In the genomic region with DNA sequence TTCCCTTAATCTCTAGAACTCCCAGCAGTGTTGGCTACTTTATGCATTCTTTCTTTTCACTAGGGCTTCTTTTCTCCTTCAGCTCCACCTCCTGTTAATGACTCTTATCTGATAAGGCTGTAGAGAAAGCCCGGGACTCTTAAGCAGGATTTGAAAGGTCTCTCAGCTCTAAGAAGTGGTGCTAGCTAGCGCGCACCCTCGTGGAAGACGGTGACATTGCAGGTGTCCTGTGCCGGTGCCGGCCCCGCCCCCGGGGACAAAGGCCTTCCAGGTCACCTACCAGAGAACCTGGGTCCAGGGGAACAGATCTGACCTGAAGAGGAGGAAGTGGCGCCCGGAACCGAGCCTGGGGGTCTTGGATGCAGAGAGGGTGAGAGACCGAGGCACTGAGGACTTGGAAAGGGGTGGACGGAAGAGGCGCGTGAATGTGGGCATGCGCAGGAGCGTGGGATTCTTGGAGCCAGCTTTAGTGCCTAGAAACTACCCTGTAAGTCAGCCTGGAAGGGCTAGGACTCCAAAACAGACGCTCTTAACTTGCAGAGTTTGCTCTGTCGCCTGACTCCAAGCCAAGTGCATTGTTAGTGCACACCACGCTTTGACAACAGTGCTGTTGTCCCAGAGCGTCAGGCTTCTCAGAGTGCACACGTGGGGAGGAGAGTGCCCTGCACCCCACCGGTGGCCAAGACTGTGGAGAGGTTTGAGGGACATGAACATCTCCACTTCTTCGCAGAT, we compare ENCODE assay signal across 8 mouse cellular contexts. TPM values are rescaled to one million over a fixed set of nuclear protein-coding genes. Genes with fewer than 3 reads are reported as not detected.
DNase-seq lines count a peak whose midpoint lies in the region; ATAC-seq lines count a peak whose summit lies in the region.

A gene (plus strand): TSS at position 253 of the 732 bp plus-strand sequence.

- DNase-seq in 416B (ENCODE audit: low read depth) (peak; percentile 92), liver (peak; percentile 88)
- peak; percentile 51 to 71 for DNase-seq in adrenal gland, postnatal 4 days (ENCODE audit: low spot score in 2 of 2)
- peak; percentile 89 for DNase-seq in embryonic facial prominence, embryonic 14.5 days (ENCODE audit: low spot score)
- peak; percentile 94 for DNase-seq in heart, embryonic 10.5 days (ENCODE audit: low spot score)
- peak; percentile 48 to 79 for DNase-seq in monocyte, adult 2 months (ENCODE audit: low read depth in 1 of 2, low spot score in 2 of 2)
- DNase-seq in spleen, postnatal 36 days (ENCODE audit: low spot score in 2 of 2), result peak; percentile 71 to 77

- ATAC-seq in embryonic facial prominence, embryonic 14.5 days (ENCODE audit: low read depth), result peak; percentile 79
- peak; percentile 65 for ATAC-seq in kidney, embryonic 14.5 days (ENCODE audit: low FRiP score, low TSS enrichment)

- no peaks in the 10 kb centered on the region for H3K9me3 ChIP-seq in embryonic facial prominence, embryonic 14.5 days (ENCODE audit: control insufficient read depth, low read length)
- H3K9me3 ChIP-seq in heart, embryonic 10.5 days, result no peaks in the 10 kb centered on the region
- H3K9me3 ChIP-seq in kidney, embryonic 14.5 days (ENCODE audit: control insufficient read depth, low read length), result no peaks in the 10 kb centered on the region

- H3K9ac ChIP-seq in embryonic facial prominence, embryonic 14.5 days (ENCODE audit: low read depth, low read length), result peak within 1 kb of the TSS; percentile 83
- H3K9ac ChIP-seq in kidney, embryonic 14.5 days (ENCODE audit: low read depth, low read length), result peak within 1 kb of the TSS; percentile 75

- H3K27ac ChIP-seq in embryonic facial prominence, embryonic 14.5 days (replicated peaks; ENCODE audit: low read depth, low read length), result peak within 1 kb of the TSS; percentile 81
- H3K27ac ChIP-seq in heart, embryonic 10.5 days, result peak within 1 kb of the TSS; percentile 89
- H3K27ac ChIP-seq in kidney, embryonic 14.5 days (ENCODE audit: low read depth, low read length), result peak within 1 kb of the TSS; percentile 87

- H3K36me3 ChIP-seq in embryonic facial prominence, embryonic 14.5 days (ENCODE audit: control insufficient read depth, insufficient read depth, low read length), result peaks cover 10% of the 10 kb centered on the region; the same call in 1 of the 2 replicates
- H3K36me3 ChIP-seq in heart, embryonic 10.5 days, result peaks cover 21% of the 10 kb centered on the region
- peaks cover 3% of the 10 kb centered on the region; the same call in 1 of the 2 replicates for H3K36me3 ChIP-seq in kidney, embryonic 14.5 days (ENCODE audit: control insufficient read depth, insufficient read depth, low read length)

- H3K4me2 ChIP-seq in embryonic facial prominence, embryonic 14.5 days (ENCODE audit: low read depth, low read length), result peak within 1 kb of the TSS; percentile 79
- H3K4me2 ChIP-seq in kidney, embryonic 14.5 days (replicated peaks; ENCODE audit: low read depth, low read length), result peak within 1 kb of the TSS; percentile 76

- H3K4me1 ChIP-seq in embryonic facial prominence, embryonic 14.5 days (ENCODE audit: control insufficient read depth, insufficient read depth, low read length), result peaks cover 7% of the 10 kb centered on the region
- H3K4me1 ChIP-seq in heart, embryonic 10.5 days, result peaks cover 34% of the 10 kb centered on the region
- peaks cover 25% of the 10 kb centered on the region for H3K4me1 ChIP-seq in kidney, embryonic 14.5 days (ENCODE audit: control insufficient read depth, insufficient read depth, low read length)

- under 1% methylated on average over 25 of the region's 25 CpGs for WGBS in embryonic facial prominence, embryonic 14.5 days
- 3% methylated on average over 25 of the region's 25 CpGs for WGBS in heart, embryonic 10.5 days
- WGBS in kidney, embryonic 14.5 days, result 1% methylated on average over 25 of the region's 25 CpGs

- peaks cover 2% of the 10 kb centered on the region; the same call in 1 of the 2 replicates for H3K27me3 ChIP-seq in embryonic facial prominence, embryonic 14.5 days (replicated peaks; ENCODE audit: control insufficient read depth, insufficient read depth, low read length)
- peaks cover 18% of the 10 kb centered on the region for H3K27me3 ChIP-seq in heart, embryonic 10.5 days (ENCODE audit: insufficient read depth, poor library complexity, severe bottlenecking)
- no peaks in the 10 kb centered on the region for H3K27me3 ChIP-seq in kidney, embryonic 14.5 days (ENCODE audit: control insufficient read depth, insufficient read depth, low read length)

- H3K4me3 ChIP-seq in embryonic facial prominence, embryonic 14.5 days (ENCODE audit: low read depth, low read length), result peak within 1 kb of the TSS; percentile 75
- peak within 1 kb of the TSS; percentile 76 for H3K4me3 ChIP-seq in heart, embryonic 10.5 days
- peak within 1 kb of the TSS; percentile 64 for H3K4me3 ChIP-seq in kidney, embryonic 14.5 days (ENCODE audit: low read length)

RNA-seq across cellular contexts. Expression of the gene that starts here (rescaled TPM):
- 10 to 100 TPM; 28.8 to 29.7 TPM for total RNA-seq in adrenal gland, postnatal 4 days (2021)
- 14.7 and 16.1 TPM in 2 replicates for polyA plus RNA-seq in embryonic facial prominence, embryonic 14.5 days (2014; fragmentation: Nextera tagmentation; extraction: Ambion mirVana)
- 21.3 and 30.0 TPM in 2 replicates for polyA plus RNA-seq in heart, embryonic 10.5 days (2016; fragmentation: Nextera tagmentation; extraction: Ambion mirVana)
- polyA plus RNA-seq in kidney, embryonic 14.5 days (2014; fragmentation: Nextera tagmentation; extraction: Ambion mirVana), result 24.4 and 29.9 TPM in 2 replicates

Comparison
In these comparisons a context has a peak if more than half of its experiments do, and no peak if none do; other contexts are left out.
1. Peak in every context shown above with its lines: DNase-seq, ATAC-seq, H3K4me3 ChIP-seq and H3K27ac ChIP-seq.